Mouse (Mus musculus) testis, adult 2 months (tissue): Measurements from ENCODE around the gene Stk11ip.

Experiments
- CTCF ChIP-seq: fragments of 200-500 bp; IDR thresholded peaks from 2 replicates; pipeline ENCODE4 v1.5.1; 2012; ENCODE audit warnings: low read depth, mild to moderate bottlenecking, inconsistent platforms, low read length, moderate library complexity; ENCODE audit not compliant: control insufficient read depth, insufficient read depth, insufficient replicate concordance
- POLR2A ChIP-seq: fragments of 200-500 bp; IDR thresholded peaks from 2 replicates; pipeline ENCODE4 v1.6.1; 2012; ENCODE audit warnings: low read depth, mild to moderate bottlenecking, inconsistent platforms, low read length, moderate library complexity; ENCODE audit not compliant: control insufficient read depth

GRCm38 (mm10) chr1:75477966-75478290, 43.4 kb upstream of the Stk11ip start:
- TF ChIP-seq POLR2A, result no peak
- TF ChIP-seq CTCF, result no peak
